Mouse (Mus musculus): ENCODE results near the gene Ptx3. TPM values are rescaled to one million over a fixed set of nuclear protein-coding genes. Genes with fewer than 3 reads are reported as not detected.

Gene Ptx3
- polyA plus RNA-seq (2014; fragmentation: Illumina TruSeq; extraction: RNeasy Lipid Tissue Mini Kit (QIAGEN cat#74804); ENCODE audit: low read depth, low replicate concordance): 1.1 TPM

DNA sequence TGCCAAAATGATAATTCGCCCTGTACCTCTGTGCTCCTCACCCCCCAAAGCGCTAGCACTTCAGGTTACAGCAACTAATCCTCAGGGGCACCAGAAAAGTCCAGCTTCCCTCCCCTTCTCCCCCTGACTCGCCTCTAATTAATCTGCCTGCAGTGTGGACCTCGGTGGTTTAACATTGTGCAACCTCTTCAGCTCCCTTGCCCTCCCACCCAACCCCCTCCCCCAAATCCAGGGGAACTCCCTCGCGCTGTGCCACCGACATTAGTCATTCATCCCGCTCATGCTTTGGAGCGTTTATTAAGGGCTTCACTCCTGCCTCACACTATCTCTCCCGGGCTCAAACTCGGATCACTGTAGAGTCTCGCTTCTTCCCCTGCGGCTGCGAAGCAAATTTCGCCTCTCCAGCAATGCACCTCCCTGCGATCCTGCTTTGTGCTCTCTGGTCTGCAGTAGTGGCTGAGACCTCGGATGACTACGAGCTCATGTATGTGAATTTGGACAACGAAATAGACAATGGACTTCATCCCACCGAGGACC lies at the start of gene Ptx3:
TSS of gene Ptx3 (plus strand) at position 256 of the 537 bp plus-strand sequence.

Other genes with a start within 250 kb of the Ptx3 start
- 3.5 TPM for gene Veph1, start 76.9 kb downstream of the Ptx3 start, polyA plus RNA-seq (2014; fragmentation: Illumina TruSeq; extraction: RNeasy Lipid Tissue Mini Kit (QIAGEN cat#74804); ENCODE audit: low read depth, low replicate concordance)

All from adipose tissue, adult 10 weeks (tissue).